Mouse (Mus musculus) heart, embryonic 15.5 days (tissue): ENCODE data around the gene Clic6. TPM values are rescaled to one million over a fixed set of nuclear protein-coding genes. Genes with fewer than 3 reads are reported as not detected.
"Not testable (repeated sequence)": the region's sequence is repeated elsewhere in the genome, so short reads cannot be mapped to it uniquely, and the experiment has no call there.

Experiments
- ATAC-seq: fragments of 200-750 bp; cut with Nextera tagmentation; replicated peaks from 2 replicates; pipeline ENCODE4 v1.8.0; 2017; ENCODE audit warnings: low read depth, moderate TSS enrichment; ENCODE audit not compliant: insufficient number of reproducible peaks, insufficient read depth, low FRiP score
- H3K27ac ChIP-seq: fragments of 300-500 bp; sonication (generic); 2 replicates; pipeline ENCODE4 v1.5.1; 2015; ENCODE audit warnings: mild to moderate bottlenecking, inconsistent platforms
- H3K27me3 ChIP-seq: fragments of 300-500 bp; sonication (generic); 2 replicates; pipeline ENCODE4 v1.6.1; 2015; ENCODE audit warnings: inconsistent platforms
- H3K36me3 ChIP-seq: fragments of 300-500 bp; sonication (generic); 2 replicates; pipeline ENCODE4 v1.6.1; 2015; ENCODE audit warnings: mild to moderate bottlenecking, inconsistent platforms
- H3K4me1 ChIP-seq: fragments of 300-500 bp; sonication (generic); replicated peaks from 2 replicates; pipeline ENCODE4 v1.6.1; 2015; ENCODE audit warnings: inconsistent platforms
- H3K4me2 ChIP-seq: fragments of 300-500 bp; sonication (generic); 2 replicates; pipeline ENCODE4 v1.6.1; 2015; ENCODE audit warnings: inconsistent platforms, mild to moderate bottlenecking, moderate library complexity
- H3K4me3 ChIP-seq: fragments of 300-500 bp; sonication (generic); 2 replicates; pipeline ENCODE4 v1.5.1; 2015; ENCODE audit warnings: mild to moderate bottlenecking, inconsistent platforms
- H3K9ac ChIP-seq: fragments of 300-500 bp; sonication (generic); 2 replicates; pipeline ENCODE4 v1.6.1; 2015; ENCODE audit warnings: mild to moderate bottlenecking, inconsistent platforms
- H3K9me3 ChIP-seq: fragments of 300-500 bp; sonication (generic); replicated peaks from 2 replicates; pipeline ENCODE4 v1.6.1; 2016; ENCODE audit warnings: inconsistent platforms
- WGBS: fragments of 180-500 bp; shearing (Covaris S2); methylation state at CpG from one replicate; pipeline ENCODE4 v1.1.7; 2015; ENCODE audit warnings: mixed read lengths; 5-methylcytosine and 5-hydroxymethylcytosine counted together
- polyA plus RNA-seq: library from polyadenylated mRNA; unstranded; fragments of >200 nt; fragmentation: Nextera tagmentation; extraction: Ambion mirVana; gene quantifications from 2 replicates; pipeline ENCODE4 v1.2.1, GENCODE M21; 2015

Gene Clic6
- polyA plus RNA-seq, 1 experiment from 2014 or later = 1.8 TPM

- ATAC-seq = no peak
- H3K36me3 ChIP-seq = no peaks in the 10 kb centered on the region
- WGBS = 82% methylated on average over 8 of the region's 8 CpGs
- no peak overlapping the region for H3K9ac ChIP-seq
- H3K4me2 ChIP-seq = no peak overlapping the region
- no peaks in the 10 kb centered on the region for H3K9me3 ChIP-seq
- peaks cover 46% of the 10 kb centered on the region for H3K27me3 ChIP-seq
- H3K4me3 ChIP-seq = no peak overlapping the region
- peaks cover 15% of the 10 kb centered on the region for H3K4me1 ChIP-seq
- H3K27ac ChIP-seq = no peak overlapping the region
Measured at GRCm38 (mm10) chr16:92500534-92500933, 15.0 kb downstream of the Clic6 start.

GRCm38 (mm10) chr16:92503105-92503504 is 17.6 kb downstream of the Clic6 start:
- Histone ChIP-seq H3K9ac (no peak overlapping the region), H3K4me1 (peaks cover 12% of the 10 kb centered on the region), H3K9me3 (no peaks in the 10 kb centered on the region), H3K36me3 (no peaks in the 10 kb centered on the region), H3K27me3 (peaks cover 31% of the 10 kb centered on the region), H3K4me3 (no peak overlapping the region), H3K4me2 (no peak overlapping the region), H3K27ac (no peak overlapping the region)
- 62% methylated on average over 5 of the region's 5 CpGs for WGBS
- ATAC-seq = no peak

GRCm38 (mm10) chr16:92507573-92507972 is 22.0 kb downstream of the Clic6 start:
- Histone ChIP-seq H3K9me3 (no peaks in the 10 kb centered on the region), H3K27ac (no peak overlapping the region), H3K4me2 (no peak overlapping the region), H3K9ac (no peak overlapping the region), H3K36me3 (no peaks in the 10 kb centered on the region), H3K4me3 (no peak overlapping the region), H3K27me3 (0 out of 2 replicates have a peak, but pooled peaks cover 5% of the 10 kb centered on the region), H3K4me1 (no peaks in the 10 kb centered on the region)
- no peak for ATAC-seq
- WGBS = 77% methylated on average over 4 of the region's 4 CpGs

GRCm38 (mm10) chr16:92510835-92511772 is 25.6 kb downstream of the Clic6 start:
- Histone ChIP-seq H3K4me1 (peaks cover 7% of the 10 kb centered on the region), H3K4me2 (no peak overlapping the region), H3K36me3 (no peaks in the 10 kb centered on the region), H3K27ac (no peak overlapping the region), H3K4me3 (no peak overlapping the region), H3K9me3 (no peaks in the 10 kb centered on the region), H3K27me3 (peaks cover 12% of the 10 kb centered on the region), H3K9ac (no peak overlapping the region)
- no peak for ATAC-seq
- 69% methylated on average over 13 of the region's 13 CpGs for WGBS

- H3K4me2 ChIP-seq = no peak overlapping the region
- H3K27me3 ChIP-seq = peaks cover 12% of the 10 kb centered on the region
- ATAC-seq = no peak
- no peak overlapping the region for H3K4me3 ChIP-seq
- WGBS = 57% methylated on average over 5 of the region's 5 CpGs
- H3K4me1 ChIP-seq = peaks cover 10% of the 10 kb centered on the region
- no peak overlapping the region for H3K9ac ChIP-seq
- no peaks in the 10 kb centered on the region for H3K9me3 ChIP-seq
- no peak overlapping the region for H3K27ac ChIP-seq
- no peaks in the 10 kb centered on the region for H3K36me3 ChIP-seq
Measured at GRCm38 (mm10) chr16:92511773-92512391, 26.3 kb downstream of the Clic6 start.

- H3K9ac ChIP-seq, H3K9me3 ChIP-seq, H3K27ac ChIP-seq, H3K4me2 ChIP-seq, ATAC-seq, H3K4me3 ChIP-seq, H3K36me3 ChIP-seq: not testable (repeated sequence)
- 74% methylated on average over 9 of the region's 9 CpGs for WGBS
- H3K27me3 ChIP-seq = peaks cover 12% of the 10 kb centered on the region
- H3K4me1 ChIP-seq = peaks cover 10% of the 10 kb centered on the region
Measured at GRCm38 (mm10) chr16:92514896-92515295, 29.4 kb downstream of the Clic6 start.

GRCm38 (mm10) chr16:92516139-92516538 is 30.6 kb downstream of the Clic6 start:
- H3K27ac ChIP-seq = no peak overlapping the region
- no peak overlapping the region for H3K4me2 ChIP-seq
- no peaks in the 10 kb centered on the region for H3K9me3 ChIP-seq
- 40% methylated on average over 9 of the region's 9 CpGs for WGBS
- H3K4me3 ChIP-seq = no peak overlapping the region
- H3K9ac ChIP-seq = no peak overlapping the region
- ATAC-seq = peak; percentile 73
- peaks cover 17% of the 10 kb centered on the region for H3K27me3 ChIP-seq
- peaks cover 10% of the 10 kb centered on the region for H3K4me1 ChIP-seq
- no peaks in the 10 kb centered on the region for H3K36me3 ChIP-seq

GRCm38 (mm10) chr16:92518718-92519117 is 33.2 kb downstream of the Clic6 start:
- no peaks in the 10 kb centered on the region for H3K9me3 ChIP-seq
- H3K4me3 ChIP-seq = no peak overlapping the region
- H3K27me3 ChIP-seq = peaks cover 7% of the 10 kb centered on the region; the same call in 1 of the 2 replicates
- H3K9ac ChIP-seq = no peak overlapping the region
- no peak overlapping the region for H3K4me2 ChIP-seq
- H3K36me3 ChIP-seq = no peaks in the 10 kb centered on the region
- no peak for ATAC-seq
- no peak overlapping the region for H3K27ac ChIP-seq
- WGBS = 51% methylated on average over 4 of the region's 4 CpGs
- H3K4me1 ChIP-seq = peaks cover 10% of the 10 kb centered on the region

GRCm38 (mm10) chr16:92519820-92520492 is 34.4 kb downstream of the Clic6 start:
- Histone ChIP-seq H3K9me3 (no peaks in the 10 kb centered on the region), H3K36me3 (no peaks in the 10 kb centered on the region), H3K4me3 (no peak overlapping the region), H3K27ac (no peak overlapping the region), H3K27me3 (peaks cover 9% of the 10 kb centered on the region; the same call in 1 of the 2 replicates), H3K9ac (no peak overlapping the region), H3K4me2 (no peak overlapping the region), H3K4me1 (peaks cover 10% of the 10 kb centered on the region)
- no peak for ATAC-seq
- 47% methylated on average over 13 of the region's 13 CpGs for WGBS

- Histone ChIP-seq H3K4me1 (no peaks in the 10 kb centered on the region), H3K9ac (no peak overlapping the region), H3K27ac (no peak overlapping the region), H3K9me3 (no peaks in the 10 kb centered on the region), H3K4me2 (no peak overlapping the region), H3K36me3 (no peaks in the 10 kb centered on the region), H3K4me3 (no peak overlapping the region), H3K27me3 (peaks cover 9% of the 10 kb centered on the region; the same call in 1 of the 2 replicates)
- 67% methylated on average over 8 of the region's 8 CpGs for WGBS
- ATAC-seq = no peak
Measured at GRCm38 (mm10) chr16:92523351-92523750, 37.8 kb downstream of the Clic6 start.

GRCm38 (mm10) chr16:92524651-92525050 is 39.1 kb downstream of the Clic6 start:
- Histone ChIP-seq H3K36me3 (no peaks in the 10 kb centered on the region), H3K4me1 (no peaks in the 10 kb centered on the region), H3K9me3 (no peaks in the 10 kb centered on the region), H3K4me3 (no peak overlapping the region), H3K27me3 (peaks cover 9% of the 10 kb centered on the region; the same call in 1 of the 2 replicates), H3K4me2 (no peak overlapping the region), H3K9ac (no peak overlapping the region), H3K27ac (no peak overlapping the region)
- no peak for ATAC-seq
- WGBS = 75% methylated on average over 8 of the region's 8 CpGs
